Mouse (Mus musculus): Measurements from ENCODE around the gene Ccdc120.

Ccdc120 gene

GRCm38 (mm10) chrX:7750432-7751116, at the start of gene Ccdc120:
TSS of gene Ccdc120 (minus strand) at chrX:7750905.
- DNase-seq (ENCODE audit: low spot score in 2 of 2) = peak; percentile 31 to 72

GRCm38 (mm10) chrX:7797327-7797726, 46.6 kb upstream of the Ccdc120 start:
- no peak for DNase-seq (ENCODE audit: low spot score in 2 of 2)

GRCm38 (mm10) chrX:7795016-7795415, 44.3 kb upstream of the Ccdc120 start:
- no peak for DNase-seq (ENCODE audit: low spot score in 2 of 2)

- DNase-seq (ENCODE audit: low spot score in 2 of 2) = no peak
These were observed 42.7 kb upstream of the Ccdc120 start for GRCm38 (mm10) chrX:7793361-7793760.

GRCm38 (mm10) chrX:7790309-7790708, 39.6 kb upstream of the Ccdc120 start:
- no peak for DNase-seq (ENCODE audit: low spot score in 2 of 2)

- DNase-seq (ENCODE audit: low spot score in 2 of 2) = peak in 1 of 2 experiments; percentile 61
These were observed 38.9 kb upstream of the Ccdc120 start, which contains the start of gene Gripap1 for GRCm38 (mm10) chrX:7789542-7790136. TSS of gene Gripap1 (plus strand) at chrX:7789765.

GRCm38 (mm10) chrX:7782603-7783092, 31.9 kb upstream of the Ccdc120 start:
- no peak for DNase-seq (ENCODE audit: low spot score in 2 of 2)

- DNase-seq (ENCODE audit: low spot score in 2 of 2) = no peak
These were observed 28.6 kb upstream of the Ccdc120 start for GRCm38 (mm10) chrX:7779294-7779693.

- DNase-seq (ENCODE audit: low spot score in 2 of 2) = no peak
These were observed 27.9 kb upstream of the Ccdc120 start for GRCm38 (mm10) chrX:7778450-7779244.

- DNase-seq (ENCODE audit: low spot score in 2 of 2) = peak in 1 of 2 experiments; percentile 63
These were observed 25.8 kb upstream of the Ccdc120 start for GRCm38 (mm10) chrX:7776329-7777082.

GRCm38 (mm10) chrX:7775501-7776205, 24.9 kb upstream of the Ccdc120 start:
- no peak for DNase-seq (ENCODE audit: low spot score in 2 of 2)

- no peak for DNase-seq (ENCODE audit: low spot score in 2 of 2)
These were observed 22.1 kb upstream of the Ccdc120 start for GRCm38 (mm10) chrX:7772766-7773165.

GRCm38 (mm10) chrX:7769302-7770017, 18.8 kb upstream of the Ccdc120 start:
- no peak for DNase-seq (ENCODE audit: low spot score in 2 of 2)

- DNase-seq (ENCODE audit: low spot score in 2 of 2) = no peak
These were observed 15.1 kb upstream of the Ccdc120 start for GRCm38 (mm10) chrX:7765764-7766163.

- no peak for DNase-seq (ENCODE audit: low spot score in 2 of 2)
These were observed 14.6 kb upstream of the Ccdc120 start for GRCm38 (mm10) chrX:7765281-7765670.

- DNase-seq (ENCODE audit: low spot score in 2 of 2) = no peak
These were observed 14.1 kb upstream of the Ccdc120 start for GRCm38 (mm10) chrX:7764657-7765280.

GRCm38 (mm10) chrX:7763631-7764393, 13.1 kb upstream of the Ccdc120 start:
- DNase-seq (ENCODE audit: low spot score in 2 of 2) = no peak

- DNase-seq (ENCODE audit: low spot score in 2 of 2) = no peak
These were observed 12.2 kb upstream of the Ccdc120 start for GRCm38 (mm10) chrX:7762921-7763197.

GRCm38 (mm10) chrX:7762137-7762920, 11.6 kb upstream of the Ccdc120 start, which contains the start of gene Tfe3:
TSS of gene Tfe3 (plus strand) at chrX:7762560.
- peak; percentile 63 to 82 for DNase-seq (ENCODE audit: low spot score in 2 of 2)

All from cerebellum, postnatal 4 days (tissue).